Mouse (Mus musculus) spleen, adult 2 months (tissue): ENCODE results near the gene Map4k2.

ENCODE experiments used
- CTCF ChIP-seq: fragments of 200-500 bp; IDR thresholded peaks from 2 replicates; pipeline ENCODE4 v1.5.1; 2011; ENCODE audit warnings: mild to moderate bottlenecking, inconsistent platforms; ENCODE audit not compliant: insufficient read depth, insufficient read length, insufficient replicate concordance; ENCODE audit errors: extremely low read depth
- POLR2A ChIP-seq: fragments of 200-500 bp; IDR thresholded peaks from 2 replicates; pipeline ENCODE4 v1.6.1; 2011; ENCODE audit warnings: low read depth, low read length, inconsistent platforms

DNA sequence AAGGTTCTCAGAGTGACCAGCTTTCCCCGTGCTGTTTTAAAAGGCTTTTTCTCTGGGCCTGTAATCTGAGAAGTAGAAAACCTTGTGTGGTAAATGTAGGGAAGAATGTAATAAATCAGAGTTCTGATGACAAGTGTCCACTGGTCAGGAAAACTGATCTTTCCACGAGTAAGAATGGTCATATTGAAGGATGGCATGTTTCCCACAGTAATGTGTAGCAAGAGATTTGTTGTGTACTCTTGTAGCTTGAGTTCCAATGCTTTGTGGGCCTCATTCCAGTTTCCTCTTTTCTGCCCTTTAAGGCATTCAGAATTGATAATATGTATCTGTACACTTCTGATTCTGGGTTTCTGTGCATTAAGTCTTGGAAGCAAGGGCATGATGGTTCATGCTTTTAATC, 23.9 kb downstream of the Map4k2 start:
- TF ChIP-seq POLR2A (no peak), CTCF (no peak)
